Mouse (Mus musculus) embryonic fibroblast, embryonic 13.5 days (primary cell): ENCODE data around the gene Med18.

Experiments
- CTCF ChIP-seq: IDR thresholded peaks from 2 replicates; pipeline ENCODE4 v1.5.1; 2011; ENCODE audit warnings: mild to moderate bottlenecking, control low read depth, low read length, moderate library complexity, borderline replicate concordance; ENCODE audit not compliant: insufficient read depth
- POLR2A ChIP-seq: IDR thresholded peaks from 2 replicates; pipeline ENCODE4 v1.6.1; 2011; ENCODE audit warnings: low read depth, mild to moderate bottlenecking, control low read depth, low read length, moderate library complexity

DNA sequence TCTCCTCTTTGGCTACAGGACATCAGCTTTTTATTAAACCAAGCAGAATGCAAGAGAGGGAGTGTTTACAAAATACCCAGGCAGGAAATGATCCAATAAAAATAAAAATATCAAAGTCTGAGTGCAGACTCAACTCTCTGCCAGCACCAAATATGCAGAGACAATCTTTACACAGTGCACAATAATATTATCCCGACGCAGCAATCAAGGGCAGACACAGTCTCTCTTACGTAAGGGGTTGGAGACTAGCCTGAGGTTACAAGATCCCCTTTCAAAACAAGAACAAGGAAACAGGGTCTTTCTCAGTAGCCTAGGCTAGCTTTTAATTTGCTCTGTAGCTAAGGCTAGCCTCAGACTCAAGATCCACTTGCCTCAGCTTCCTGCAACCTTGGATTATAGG is 24.8 kb upstream of the Med18 start:
- TF ChIP-seq POLR2A (no peak), CTCF (no peak)
